Mouse (Mus musculus) kidney, adult 2 months (tissue): Measurements from ENCODE around the gene Pan2.
"Not testable (repeated sequence)": the region's sequence is repeated elsewhere in the genome, so short reads cannot be mapped to it uniquely, and the experiment has no call there.

Source experiments
- CTCF ChIP-seq: fragments of 200-500 bp; conservative IDR thresholded peaks from 2 replicates; pipeline ENCODE4 v1.5.1; 2011; ENCODE audit warnings: low read depth, mild to moderate bottlenecking, control low read depth, low read length, moderate library complexity, mixed read lengths; ENCODE audit not compliant: insufficient read depth, insufficient read length
- POLR2A ChIP-seq: fragments of 200-500 bp; IDR thresholded peaks from one replicate; pipeline ENCODE4 v1.6.1; 2011; ENCODE audit warnings: low read depth, low read length, control low read depth

DNA sequence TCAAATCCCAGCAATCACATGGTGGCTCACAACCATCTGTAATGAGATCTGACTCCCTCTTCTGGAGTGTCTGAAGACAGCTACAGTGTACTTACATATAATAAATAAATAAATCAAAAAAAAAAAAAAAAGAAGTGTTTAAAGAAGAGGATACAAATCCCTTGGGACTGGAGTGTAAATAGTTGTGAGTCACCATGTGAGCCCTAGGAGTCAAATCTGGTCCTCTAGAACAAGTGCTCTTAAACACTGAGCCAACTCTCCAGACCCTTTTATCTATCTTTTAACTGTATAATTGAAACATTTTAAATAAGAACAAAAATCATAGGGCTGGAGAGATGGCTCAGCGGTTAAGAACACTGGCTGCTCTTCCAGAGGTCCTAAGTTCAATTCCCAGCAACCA is 27.8 kb upstream of the Pan2 start:
- not testable (repeated sequence) for TF ChIP-seq CTCF, POLR2A
